Mouse (Mus musculus) MEL (cell line): ENCODE results near the gene Sema6c. TPM values are rescaled to one million over a fixed set of nuclear protein-coding genes. Genes with fewer than 3 reads are reported as not detected.

Source experiments
- DNase-seq: peaks from one replicate; pipeline ENCODE4 v3.0.0; 2011; ENCODE audit warnings: low read depth, low spot score
- H3K27ac ChIP-seq: 2 replicates; pipeline ENCODE4 v1.5.1; 2012; ENCODE audit warnings: low read depth, mild to moderate bottlenecking, control low read depth, low read length, moderate library complexity; ENCODE audit not compliant: control insufficient read depth
- H3K27me3 ChIP-seq, 2 experiments: fragments of 150-350 bp in 1 of 2; sonication (generic) in 1 of 2; 2 replicates each; pipeline ENCODE4 v1.6.1; 2012; ENCODE audit warnings: low read length in 2 of 2, mild to moderate bottlenecking in 2 of 2, improper control_type of control experiment in 1 of 2, moderate library complexity in 1 of 2; ENCODE audit not compliant: insufficient read depth in 2 of 2, control insufficient read depth in 1 of 2
- H3K36me3 ChIP-seq, 2 experiments: 2 replicates each; pipeline ENCODE4 v1.6.1; 2012 to 2014; ENCODE audit warnings: low read length in 2 of 2, improper control_type of control experiment in 1 of 2, inconsistent platforms in 1 of 2, mild to moderate bottlenecking in 1 of 2; ENCODE audit not compliant: insufficient read depth in 2 of 2, control insufficient read depth in 1 of 2
- H3K4me1 ChIP-seq, 2 experiments: fragments of 150-350 bp in 1 of 2; sonication (generic) in 1 of 2; 2 replicates each; pipeline ENCODE4 v1.6.1; 2012; ENCODE audit warnings: low read length in 2 of 2, improper control_type of control experiment in 1 of 2, mild to moderate bottlenecking in 1 of 2; ENCODE audit not compliant: insufficient read depth in 2 of 2, control insufficient read depth in 1 of 2
- H3K4me3 ChIP-seq, 2 experiments: fragments of 150-350 bp in 1 of 2; sonication (generic) in 1 of 2; 2 replicates each; pipeline ENCODE4 v1.5.1; 2012; ENCODE audit warnings: low read depth in 2 of 2, low read length in 2 of 2, mild to moderate bottlenecking in 2 of 2, moderate library complexity in 2 of 2, control low read depth in 1 of 2, improper control_type of control experiment in 1 of 2; ENCODE audit not compliant: control insufficient read depth in 1 of 2, insufficient read depth in 1 of 2
- H3K79me2 ChIP-seq: 2 replicates; pipeline ENCODE4 v1.6.1; 2012; ENCODE audit warnings: mild to moderate bottlenecking, low read length, moderate library complexity; ENCODE audit not compliant: control insufficient read depth, poor library complexity, insufficient read depth
- H3K9ac ChIP-seq: 2 replicates; pipeline ENCODE4 v1.6.1; 2012; ENCODE audit warnings: low read depth, mild to moderate bottlenecking, control low read depth, low read length, moderate library complexity; ENCODE audit not compliant: control insufficient read depth, poor library complexity, severe bottlenecking
- H3K9me3 ChIP-seq: fragments of 150-350 bp; sonication (generic); replicated peaks from 2 replicates; pipeline ENCODE4 v1.6.1; 2012; ENCODE audit warnings: mild to moderate bottlenecking, low read length, improper control_type of control experiment, moderate library complexity; ENCODE audit not compliant: insufficient read depth
- BHLHE40 ChIP-seq: IDR thresholded peaks from 2 replicates; pipeline ENCODE4 v1.6.1; 2012; ENCODE audit warnings: low read depth, mild to moderate bottlenecking, inconsistent platforms, low read length, improper control_type of control experiment, borderline replicate concordance
- CHD1 ChIP-seq: IDR thresholded peaks from 2 replicates; pipeline ENCODE4 v1.6.1; 2012; ENCODE audit warnings: low read depth, mild to moderate bottlenecking, inconsistent platforms, low read length, improper control_type of control experiment
- CHD2 ChIP-seq: IDR thresholded peaks from 2 replicates; pipeline ENCODE4 v1.6.1; 2011; ENCODE audit warnings: low read length, improper control_type of control experiment
- E2F4 ChIP-seq: IDR thresholded peaks from 2 replicates; pipeline ENCODE4 v1.6.1; 2011; ENCODE audit warnings: low read depth, low read length, improper control_type of control experiment, borderline replicate concordance
- ELF1 ChIP-seq: IDR thresholded peaks from 2 replicates; pipeline ENCODE4 v1.6.1; 2014; ENCODE audit warnings: low read depth, mild to moderate bottlenecking, inconsistent platforms, low read length, improper control_type of control experiment, moderate library complexity
- EP300 ChIP-seq, 2 experiments: IDR thresholded peaks; 2 replicates each; pipeline ENCODE4 v1.6.1; 2011; ENCODE audit warnings: improper control_type of control experiment in 2 of 2, low read length in 2 of 2, low read depth in 1 of 2, mild to moderate bottlenecking in 1 of 2
- KAT2A ChIP-seq: conservative IDR thresholded peaks from 2 replicates; pipeline ENCODE4 v1.6.1; 2012; ENCODE audit warnings: low read depth, low read length, improper control_type of control experiment, inconsistent platforms
- MAZ ChIP-seq: IDR thresholded peaks from 2 replicates; pipeline ENCODE4 v1.6.1; 2012; ENCODE audit warnings: low read depth, mild to moderate bottlenecking, inconsistent platforms, low read length, improper control_type of control experiment
- MXI1 ChIP-seq: IDR thresholded peaks from 2 replicates; pipeline ENCODE4 v1.6.1; 2011; ENCODE audit warnings: mild to moderate bottlenecking, low read depth, low read length, improper control_type of control experiment
- MYB ChIP-seq: IDR thresholded peaks from 2 replicates; pipeline ENCODE4 v1.6.1; 2011; ENCODE audit warnings: mild to moderate bottlenecking, low read depth, low read length, improper control_type of control experiment
- POLR2AphosphoS2 ChIP-seq: IDR thresholded peaks from 2 replicates; pipeline ENCODE4 v1.6.1; 2011; ENCODE audit warnings: low read length, improper control_type of control experiment
- RAD21 ChIP-seq: IDR thresholded peaks from 2 replicates; pipeline ENCODE4 v1.6.1; 2011; ENCODE audit warnings: mild to moderate bottlenecking, low read depth, low read length, improper control_type of control experiment
- SMC3 ChIP-seq: IDR thresholded peaks from 2 replicates; pipeline ENCODE4 v1.6.1; 2011; ENCODE audit warnings: low read depth, low read length, improper control_type of control experiment
- TBP ChIP-seq: IDR thresholded peaks from 2 replicates; pipeline ENCODE4 v1.8.0; 2011; ENCODE audit warnings: low read depth, low read length, improper control_type of control experiment
- TCF12 ChIP-seq: IDR thresholded peaks from 2 replicates; pipeline ENCODE4 v1.6.1; 2014; ENCODE audit warnings: low read depth, mild to moderate bottlenecking, inconsistent platforms, low read length, improper control_type of control experiment, moderate library complexity
- UBTF ChIP-seq: IDR thresholded peaks from 2 replicates; pipeline ENCODE4 v1.6.1; 2012; ENCODE audit warnings: low read depth, mild to moderate bottlenecking, inconsistent platforms, low read length, improper control_type of control experiment, moderate library complexity, borderline replicate concordance; ENCODE audit not compliant: insufficient read depth
- USF2 ChIP-seq, 2 experiments: IDR thresholded peaks; 2 replicates each; pipeline ENCODE4 v1.6.1; 2011 to 2012; ENCODE audit warnings: improper control_type of control experiment in 2 of 2, low read length in 2 of 2, borderline replicate concordance in 1 of 2, inconsistent platforms in 1 of 2, low read depth in 1 of 2, mild to moderate bottlenecking in 1 of 2; ENCODE audit not compliant: insufficient read depth in 1 of 2
- ZC3H11A ChIP-seq: IDR thresholded peaks from 2 replicates; pipeline ENCODE4 v1.6.1; 2012; ENCODE audit warnings: low read depth, mild to moderate bottlenecking, inconsistent platforms, low read length, improper control_type of control experiment
- ZKSCAN1 ChIP-seq: IDR thresholded peaks from 2 replicates; pipeline ENCODE4 v1.6.1; 2012; ENCODE audit warnings: low read depth, mild to moderate bottlenecking, inconsistent platforms, low read length, improper control_type of control experiment, moderate library complexity
- ZNF384 ChIP-seq: IDR thresholded peaks from 2 replicates; pipeline ENCODE4 v1.6.1; 2012; ENCODE audit warnings: low read depth, mild to moderate bottlenecking, inconsistent platforms, low read length, improper control_type of control experiment
- polyA plus RNA-seq, 2 experiments: library from polyadenylated mRNA; stranded (reverse) in 1 of 2; unstranded in 1 of 2; fragments of >175 nt in 1 of 2; fragments of >200 nt in 1 of 2; gene quantifications; 2 replicates each; pipeline versions ENCODE4 v1.2.1 to v1.2.4; 2012; ENCODE audit warnings: low replicate concordance in 2 of 2, low read depth in 1 of 2; ENCODE audit not compliant: insufficient read length in 2 of 2, insufficient read depth in 1 of 2, missing spikeins in 1 of 2
- total RNA-seq: library from RNA; depleted of rRNA; stranded (reverse); fragments of 300-350 nt; gene quantifications from 2 replicates; pipeline ENCODE4 v1.2.3, GENCODE M21; 2012

Gene Sema6c
- total and polyA plus RNA-seq, 3 experiments = 0.35 to 3.2 TPM; not detected in 1

- TF ChIP-seq TCF12 (no peak), E2F4 (no peak)
Observed at GRCm38 (mm10) chr3:95174011-95174592, 13.8 kb downstream of the Sema6c start (continued).

- Histone ChIP-seq H3K9me3 (no peaks in the 10 kb centered on the region), H3K9ac (no peak overlapping the region), H3K79me2 (no peaks in the 10 kb centered on the region), H3K4me3 (no peak overlapping the region), H3K36me3 (peaks cover 0 to under 1% of the 10 kb centered on the region in 2 experiments; a peak in 2 of 4 replicates), H3K27ac (no peak overlapping the region), H3K4me1 (no peaks in the 10 kb centered on the region), H3K27me3 (no peaks in the 10 kb centered on the region)
- TF ChIP-seq MYB = no peak
- no peak for TF ChIP-seq MAZ
- no peak for TF ChIP-seq RAD21
- no peak for TF ChIP-seq SMC3
- no peak for TF ChIP-seq CHD2
- no peak for TF ChIP-seq KAT2A
- no peak for TF ChIP-seq ZKSCAN1
- TF ChIP-seq EP300 (IDR thresholded peaks at IDR 0.05; ENCODE audit: low read depth in 1 of 2, low read length in 2 of 2) = no peak
- no peak for TF ChIP-seq TCF12
- TF ChIP-seq BHLHE40 = no peak
- TF ChIP-seq TBP = no peak
- TF ChIP-seq ELF1 = no peak
- TF ChIP-seq CHD1 = no peak
- TF ChIP-seq USF2 (IDR thresholded peaks at IDR 0.05; ENCODE audit: borderline replicate concordance in 1 of 2, insufficient read depth in 1 of 2, low read depth in 1 of 2, low read length in 2 of 2) = no peak
- no peak for TF ChIP-seq ZNF384
- TF ChIP-seq POLR2AphosphoS2 = no peak
- no peak for TF ChIP-seq UBTF
- no peak for TF ChIP-seq MXI1
- no peak for TF ChIP-seq ZC3H11A
- DNase-seq = no peak
Observed at GRCm38 (mm10) chr3:95176500-95176899, 16.2 kb downstream of the Sema6c start.
